Mouse (Mus musculus): Measurements from ENCODE around the gene 2010005H15Rik.
"Not testable (repeated sequence)": the region's sequence is repeated elsewhere in the genome, so short reads cannot be mapped to it uniquely, and the experiment has no call there.

2010005H15Rik gene

DNA sequence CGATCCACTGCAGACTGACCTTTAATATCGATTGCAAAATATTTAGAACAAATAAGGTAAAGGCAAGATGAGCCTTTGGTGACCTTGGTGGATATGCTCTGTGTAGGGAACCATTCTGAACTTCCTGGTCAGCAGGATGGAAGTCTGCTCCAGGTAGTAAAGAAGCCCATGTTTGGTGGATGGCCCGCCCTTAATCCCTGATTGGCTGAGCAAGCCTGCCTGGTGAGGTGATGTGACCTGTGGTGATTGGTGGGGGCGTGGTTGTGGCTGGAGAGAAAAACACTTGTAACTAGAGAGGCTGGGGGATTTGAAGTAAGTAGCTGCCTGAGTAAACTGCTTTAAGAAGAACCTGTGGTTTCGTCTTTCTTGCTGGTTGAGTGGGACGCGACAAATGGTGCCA, at the start of gene 2010005H15Rik:
TSS of gene 2010005H15Rik (plus strand) at position 301 of the 400 bp plus-strand sequence.
- not testable (repeated sequence) for DNase-seq (ENCODE audit: low spot score)

DNA sequence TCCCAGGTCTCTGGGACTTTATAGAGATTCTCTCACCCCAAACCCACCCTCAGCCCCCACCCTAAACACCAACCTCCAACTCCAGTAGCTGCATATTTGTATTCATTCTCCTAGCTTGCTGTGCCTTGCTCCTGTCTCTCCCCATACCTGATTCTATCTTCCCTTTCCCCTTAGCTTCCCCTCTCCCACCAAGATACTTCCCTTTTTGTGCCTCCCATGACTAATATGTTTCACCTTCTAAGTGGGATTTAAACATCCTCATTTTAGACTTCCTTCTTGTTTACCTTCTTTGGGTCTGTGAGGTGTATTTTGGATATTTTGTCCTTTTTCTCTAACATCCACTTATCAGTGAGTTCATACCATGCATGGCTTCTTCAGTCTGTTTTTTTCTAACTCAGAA, 45.2 kb upstream of the 2010005H15Rik start:
- no peak for DNase-seq (ENCODE audit: low spot score)

DNA sequence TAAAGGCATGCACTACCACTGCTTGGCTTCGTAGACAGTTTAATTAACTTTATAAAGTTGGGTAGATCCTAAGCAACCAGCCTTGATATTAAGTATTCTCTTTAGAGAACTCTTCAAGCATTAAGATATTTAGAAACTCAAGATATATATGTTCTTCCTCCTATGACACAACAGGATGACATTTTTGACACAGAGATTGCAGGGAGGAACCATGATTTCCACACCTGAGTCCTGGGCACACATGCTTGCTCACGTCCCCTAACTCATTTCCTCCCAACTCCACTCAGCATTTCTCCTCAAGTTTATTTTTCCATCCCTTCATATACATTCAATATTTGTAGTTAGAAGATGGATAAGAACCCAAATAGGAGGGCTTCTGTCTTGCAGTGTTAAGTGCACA, 41.4 kb upstream of the 2010005H15Rik start:
- no peak for DNase-seq (ENCODE audit: low spot score)

DNA sequence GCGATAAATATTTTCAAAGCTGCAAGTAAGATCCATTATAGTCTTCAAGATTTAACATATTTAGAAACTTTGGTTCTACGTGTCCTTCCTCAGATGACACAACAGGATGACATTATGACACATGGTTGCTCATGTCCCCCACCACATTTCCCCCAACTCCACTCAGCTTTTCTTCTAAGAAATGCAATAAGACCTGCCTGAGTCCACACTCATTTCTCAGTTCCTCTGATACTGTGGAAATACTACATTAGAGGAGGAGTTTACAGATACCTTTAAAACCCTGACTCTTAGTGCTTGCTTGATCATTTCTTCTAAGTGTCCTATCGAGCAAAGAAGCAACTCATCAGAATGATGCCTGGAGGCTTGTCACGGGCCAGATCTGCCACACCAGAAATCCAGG, 37.4 kb upstream of the 2010005H15Rik start, which contains the start of gene Gm5483:
TSS of gene Gm5483 (plus strand) at position 301 of the 400 bp plus-strand sequence.
- not testable (repeated sequence) for DNase-seq (ENCODE audit: low spot score)

DNA sequence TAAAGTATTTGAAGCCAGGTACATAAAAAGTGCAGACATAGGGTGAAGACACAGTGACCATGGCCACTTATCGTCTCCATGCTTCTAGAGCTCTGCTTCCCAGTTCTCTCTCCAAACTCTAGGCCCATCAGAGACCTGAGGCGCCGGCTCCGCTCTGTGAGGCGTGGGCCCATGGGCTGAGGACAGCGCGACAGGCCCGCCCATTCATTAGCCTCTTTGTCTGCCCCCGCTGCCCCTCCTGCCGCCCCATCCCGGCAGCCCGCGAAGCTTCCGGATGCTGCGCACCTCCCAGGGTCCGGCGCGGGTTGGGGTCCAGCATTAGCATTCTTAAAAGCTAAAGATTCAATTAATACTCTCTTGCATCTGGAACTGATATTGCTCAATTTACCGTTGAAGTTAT, 22.0 kb upstream of the 2010005H15Rik start:
- DNase-seq (ENCODE audit: low spot score): no peak

DNA sequence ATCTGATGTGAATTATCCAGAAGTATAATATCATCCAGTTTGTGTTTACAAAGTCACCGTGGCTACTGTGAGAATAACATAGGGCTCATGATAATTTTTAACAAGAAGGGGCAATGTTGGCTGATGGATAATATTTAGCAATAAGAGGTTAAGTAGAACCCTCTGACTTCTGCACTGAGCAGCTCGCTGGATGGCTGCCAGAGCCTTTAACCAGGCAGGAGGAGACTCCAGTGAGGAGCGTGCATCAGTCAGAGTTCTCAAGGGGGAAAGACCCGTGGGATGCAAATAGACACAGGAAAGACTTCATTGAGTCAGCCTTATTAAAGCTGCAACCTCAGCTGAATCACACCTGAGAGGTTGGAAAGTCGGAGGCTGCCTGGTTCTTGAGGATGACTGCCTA, 17.4 kb upstream of the 2010005H15Rik start:
- no peak for DNase-seq (ENCODE audit: low spot score)

DNA sequence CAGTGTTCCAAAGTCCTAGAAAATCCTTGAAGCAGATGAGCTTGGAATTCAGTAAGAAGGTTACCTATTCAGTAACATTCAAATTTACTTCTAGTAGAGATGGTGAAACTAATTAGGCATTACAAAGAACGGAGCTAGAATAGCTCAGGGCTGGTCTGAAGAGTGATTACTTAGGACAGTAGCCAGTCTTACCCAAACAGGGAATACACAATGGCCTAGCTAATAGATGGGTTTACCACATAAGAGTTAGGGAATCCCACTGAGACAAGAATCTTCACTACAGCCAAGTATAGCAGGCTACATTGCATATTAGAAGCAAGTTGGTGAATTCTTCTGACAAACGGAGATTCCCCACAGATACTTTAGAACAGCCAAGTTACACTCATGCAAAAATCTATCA, 15.6 kb upstream of the 2010005H15Rik start:
- DNase-seq (ENCODE audit: low spot score): not testable (repeated sequence)

DNA sequence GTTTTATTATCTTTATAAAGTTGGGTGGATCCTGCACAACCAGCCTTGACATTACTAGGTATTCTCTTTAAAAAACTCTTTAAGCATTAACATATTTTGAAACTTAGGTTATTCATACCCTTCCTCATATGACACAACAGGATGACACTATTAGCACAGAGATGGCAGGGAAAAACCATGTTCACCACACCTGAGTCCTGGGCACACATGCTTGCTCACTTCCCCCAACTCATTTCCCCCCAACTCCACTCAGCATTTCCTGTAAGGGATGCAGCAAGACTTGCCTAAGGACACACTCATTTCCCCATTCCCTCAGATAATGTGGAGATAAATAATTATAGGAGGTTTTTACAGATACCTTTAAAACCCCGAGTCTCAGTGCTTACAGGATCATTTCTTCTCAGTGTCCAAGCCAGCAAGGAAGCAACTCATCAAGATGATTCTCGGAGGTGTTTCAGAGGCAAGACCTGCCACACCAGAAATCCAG, 11.3 kb upstream of the 2010005H15Rik start, which contains the start of gene Gm5416:
TSS of gene Gm5416 (plus strand) at position 437 of the 487 bp plus-strand sequence.
- DNase-seq (ENCODE audit: low spot score): no peak

DNA sequence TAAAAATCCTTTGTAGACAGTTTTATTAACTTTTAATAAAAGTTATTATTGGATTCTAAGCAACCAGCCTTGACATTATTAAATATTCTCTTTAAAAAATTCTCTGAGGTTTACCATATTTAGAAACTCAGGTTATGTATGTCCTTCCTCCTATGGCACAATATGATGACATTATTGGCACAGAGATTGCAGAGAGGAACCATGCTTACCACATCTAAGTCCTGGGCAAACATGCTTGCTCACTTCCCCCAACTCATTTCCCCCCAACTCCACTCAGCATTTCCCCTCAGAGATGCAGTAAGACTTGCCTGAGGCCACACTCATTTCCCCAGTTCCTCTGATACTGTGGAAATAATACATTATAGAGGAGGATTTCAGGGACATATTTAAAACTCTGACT, 39.3 kb downstream of the 2010005H15Rik start:
- DNase-seq (ENCODE audit: low spot score): not testable (repeated sequence)

DNA sequence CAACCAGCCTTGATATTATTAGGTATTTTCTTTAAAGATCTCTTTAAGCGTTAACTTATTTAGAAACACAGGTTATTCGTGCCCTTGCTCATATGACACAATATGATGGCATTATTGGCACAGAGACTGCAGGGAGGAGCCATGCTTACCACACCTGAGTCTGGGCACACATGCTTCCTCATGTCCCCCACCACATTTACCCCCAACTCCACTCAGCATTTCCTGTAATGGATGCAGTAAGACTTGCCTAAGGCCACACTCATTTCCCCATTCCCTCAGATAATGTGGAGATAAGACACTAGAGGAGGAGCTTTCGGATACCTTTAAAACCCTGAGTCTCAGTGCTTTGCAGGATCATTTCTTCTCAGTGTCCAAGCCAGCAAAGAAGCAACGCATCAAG, 55.5 kb downstream of the 2010005H15Rik start, which contains the start of gene Stfa1:
TSS of gene Stfa1 (plus strand) at position 156 of the 400 bp plus-strand sequence.
- not testable (repeated sequence) for DNase-seq (ENCODE audit: low spot score)

DNA sequence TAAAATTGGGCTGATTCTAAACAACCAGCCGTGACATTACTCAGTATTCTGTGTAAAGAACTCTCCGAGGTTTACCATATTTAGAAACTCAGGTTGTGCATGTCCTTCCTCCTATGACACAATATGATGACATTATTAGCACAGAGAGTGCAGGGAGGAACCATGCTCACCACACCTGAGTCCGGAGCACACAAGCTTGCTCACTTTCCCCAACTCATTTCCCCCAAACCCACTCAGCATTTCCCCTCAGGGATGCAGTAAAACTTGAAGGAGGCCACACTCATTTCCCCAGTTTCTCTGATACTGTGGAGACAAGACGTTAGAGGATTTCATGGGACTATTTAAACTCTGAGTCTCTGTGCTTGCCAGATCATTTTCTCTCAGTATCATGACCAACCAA, 67.9 kb downstream of the 2010005H15Rik start:
- DNase-seq (ENCODE audit: low spot score): no peak
